Mouse (Mus musculus) heart, embryonic 14.5 days (tissue): ENCODE results near the gene Hlcs. TPM values are rescaled to one million over a fixed set of nuclear protein-coding genes. Genes with fewer than 3 reads are reported as not detected.

ENCODE experiments used
- ATAC-seq: fragments of 200-750 bp; cut with Nextera tagmentation; 2 replicates; pipeline ENCODE4 v1.8.0; 2017; ENCODE audit warnings: low read depth, moderate TSS enrichment; ENCODE audit not compliant: insufficient number of reproducible peaks, insufficient read depth, low FRiP score
- H3K27ac ChIP-seq, 2 experiments: fragments of 200-500 bp in 1 of 2; fragments of 300-500 bp in 1 of 2; sonication (generic) in 1 of 2; replicated peaks in 1 of 2; 2 replicates each; pipeline ENCODE4 v1.5.1; 2012 to 2014; ENCODE audit warnings: low read depth in 2 of 2, low read length in 2 of 2, control low read depth in 1 of 2, mild to moderate bottlenecking in 1 of 2, mixed read lengths in 1 of 2; ENCODE audit not compliant: control insufficient read depth in 1 of 2, insufficient read depth in 1 of 2
- H3K27me3 ChIP-seq: fragments of 300-500 bp; sonication (generic); 2 replicates; pipeline ENCODE4 v1.6.1; 2014; ENCODE audit warnings: mild to moderate bottlenecking, low read length, control low read depth; ENCODE audit not compliant: control insufficient read depth, insufficient read depth
- H3K36me3 ChIP-seq: fragments of 300-500 bp; sonication (generic); 2 replicates; pipeline ENCODE4 v1.6.1; 2014; ENCODE audit warnings: mild to moderate bottlenecking, control low read depth, low read length, mixed read lengths; ENCODE audit not compliant: control insufficient read depth, insufficient read depth
- H3K4me1 ChIP-seq, 2 experiments: fragments of 200-500 bp in 1 of 2; fragments of 300-500 bp in 1 of 2; sonication (generic) in 1 of 2; 2 replicates each; pipeline ENCODE4 v1.6.1; 2012 to 2014; ENCODE audit warnings: low read length in 2 of 2, control low read depth in 1 of 2, mixed read lengths in 1 of 2; ENCODE audit not compliant: control insufficient read depth in 2 of 2, insufficient read depth in 2 of 2
- H3K4me2 ChIP-seq: fragments of 300-500 bp; sonication (generic); 2 replicates; pipeline ENCODE4 v1.6.1; 2014; ENCODE audit warnings: mild to moderate bottlenecking, low read length
- H3K4me3 ChIP-seq, 2 experiments: fragments of 200-500 bp in 1 of 2; fragments of 300-500 bp in 1 of 2; sonication (generic) in 1 of 2; 2 replicates each; pipeline ENCODE4 v1.5.1; 2012 to 2014; ENCODE audit warnings: low read length in 2 of 2, mild to moderate bottlenecking in 2 of 2, control low read depth in 1 of 2, low read depth in 1 of 2, moderate library complexity in 1 of 2; ENCODE audit not compliant: control insufficient read depth in 1 of 2, insufficient read depth in 1 of 2
- H3K9ac ChIP-seq: fragments of 300-500 bp; sonication (generic); 2 replicates; pipeline ENCODE4 v1.6.1; 2014; ENCODE audit warnings: mild to moderate bottlenecking, low read length
- H3K9me3 ChIP-seq: fragments of 300-500 bp; sonication (generic); 2 replicates; pipeline ENCODE4 v1.6.1; 2016; ENCODE audit warnings: low read length, control low read depth; ENCODE audit not compliant: control insufficient read depth
- WGBS: fragments of 180-500 bp; shearing (Covaris S2); extraction: QIAGEN DNeasy Blood & Tissue Kit; methylation state at CpG from one replicate; pipeline ENCODE4 v1.1.7; 2014; 5-methylcytosine and 5-hydroxymethylcytosine counted together
- polyA plus RNA-seq: library from polyadenylated mRNA; unstranded; fragments of >200 nt; fragmentation: Nextera tagmentation; extraction: Ambion mirVana; gene quantifications from 2 replicates; pipeline ENCODE4 v1.2.1, GENCODE M21; 2014

Hlcs gene
- polyA plus RNA-seq, 1 experiment from 2014 or later: 8.1 TPM

- Histone ChIP-seq H3K4me2 (no peak overlapping the region), H3K27ac (no peak overlapping the region), H3K4me3 (no peak overlapping the region), H3K9ac (no peak overlapping the region), H3K4me1 (no peaks in the 10 kb centered on the region), H3K27me3 (no peaks in the 10 kb centered on the region), H3K36me3 (no peaks in the 10 kb centered on the region), H3K9me3 (no peaks in the 10 kb centered on the region)
- no peak for ATAC-seq
- 36% methylated on average over 5 of the region's 5 CpGs for WGBS
These were observed 22.3 kb upstream of the Hlcs start for GRCm38 (mm10) chr16:94335656-94336055.

GRCm38 (mm10) chr16:94331886-94332252 lies 18.5 kb upstream of the Hlcs start:
- H3K4me3 ChIP-seq: no peak overlapping the region
- no peak overlapping the region for H3K27ac ChIP-seq
- no peak for ATAC-seq
- peaks cover 3 to 15% of the 10 kb centered on the region in 2 experiments; a peak in 3 of 4 replicates for H3K4me1 ChIP-seq
- WGBS: 53% methylated on average over 5 of the region's 5 CpGs
- H3K9ac ChIP-seq: no peak overlapping the region
- H3K36me3 ChIP-seq: no peaks in the 10 kb centered on the region
- H3K9me3 ChIP-seq: no peaks in the 10 kb centered on the region
- H3K4me2 ChIP-seq: no peak overlapping the region
- H3K27me3 ChIP-seq: no peaks in the 10 kb centered on the region

- no peak overlapping the region for H3K9ac ChIP-seq
- H3K27me3 ChIP-seq: no peaks in the 10 kb centered on the region
- no peak overlapping the region for H3K4me3 ChIP-seq
- H3K4me1 ChIP-seq: peaks cover 3 to 15% of the 10 kb centered on the region in 2 experiments; a peak in 3 of 4 replicates
- no peak overlapping the region for H3K27ac ChIP-seq
- H3K36me3 ChIP-seq: no peaks in the 10 kb centered on the region
- no peak for ATAC-seq
- H3K4me2 ChIP-seq: no peak overlapping the region
- H3K9me3 ChIP-seq: no peaks in the 10 kb centered on the region
- WGBS: 74% methylated on average over 9 of the region's 9 CpGs
These were observed 18.0 kb upstream of the Hlcs start for GRCm38 (mm10) chr16:94331233-94331885.

- H3K4me1 ChIP-seq: peaks cover 3 to 15% of the 10 kb centered on the region in 2 experiments; a peak in 3 of 4 replicates
- ATAC-seq: no peak
These were observed 17.1 kb upstream of the Hlcs start for GRCm38 (mm10) chr16:94330429-94330828.

GRCm38 (mm10) chr16:94328881-94329867 lies 15.8 kb upstream of the Hlcs start:
- peak overlapping the region; percentile 60 for H3K9ac ChIP-seq
- peak overlapping the region; percentile 55 to 58 for H3K4me3 ChIP-seq
- no peaks in the 10 kb centered on the region for H3K27me3 ChIP-seq
- ATAC-seq: no peak
- peaks cover 3 to 15% of the 10 kb centered on the region in 2 experiments; a peak in 3 of 4 replicates for H3K4me1 ChIP-seq
- no peaks in the 10 kb centered on the region for H3K36me3 ChIP-seq
- WGBS: 19% methylated on average over 25 of the region's 25 CpGs
- H3K9me3 ChIP-seq: no peaks in the 10 kb centered on the region
- H3K4me2 ChIP-seq: peak overlapping the region; percentile 72
- H3K27ac ChIP-seq: no peak overlapping the region

More at GRCm38 (mm10) chr16:94330429-94330828, 17.1 kb upstream of the Hlcs start:
- no peak overlapping the region for H3K4me2 ChIP-seq
- no peak overlapping the region for H3K27ac ChIP-seq
- H3K27me3 ChIP-seq: no peaks in the 10 kb centered on the region
- no peaks in the 10 kb centered on the region for H3K9me3 ChIP-seq
- WGBS: 76% methylated on average over 5 of the region's 5 CpGs
- H3K36me3 ChIP-seq: no peaks in the 10 kb centered on the region
- H3K9ac ChIP-seq: no peak overlapping the region
- H3K4me3 ChIP-seq: no peak overlapping the region

GRCm38 (mm10) chr16:94327781-94328711 lies 14.7 kb upstream of the Hlcs start, which contains the start of gene Ripply3:
Gene Ripply3, plus strand, starts transcription at chr16:94328420.
- H3K27ac ChIP-seq: peak within 1 kb of the TSS; percentile 20 to 41; a peak in 1 of 4 replicates
- peak within 1 kb of the TSS; percentile 72 for H3K4me2 ChIP-seq
- H3K4me1 ChIP-seq: peaks cover 3 to 15% of the 10 kb centered on the region in 2 experiments; a peak in 3 of 4 replicates
- H3K9ac ChIP-seq: peak within 1 kb of the TSS; percentile 60
- no peaks in the 10 kb centered on the region for H3K36me3 ChIP-seq
- H3K9me3 ChIP-seq: no peaks in the 10 kb centered on the region
- no peaks in the 10 kb centered on the region for H3K27me3 ChIP-seq
- ATAC-seq: peak; percentile 40
- under 1% methylated on average over 63 of the region's 63 CpGs for WGBS
- peak within 1 kb of the TSS; percentile 55 to 58 for H3K4me3 ChIP-seq

GRCm38 (mm10) chr16:94326008-94326407 lies 12.6 kb upstream of the Hlcs start:
- no peak overlapping the region for H3K4me2 ChIP-seq
- WGBS: 82% methylated on average over 3 of the region's 3 CpGs
- H3K4me1 ChIP-seq: peaks cover 3 to 15% of the 10 kb centered on the region in 2 experiments; a peak in 3 of 4 replicates
- no peaks in the 10 kb centered on the region for H3K36me3 ChIP-seq
- H3K4me3 ChIP-seq: no peak overlapping the region
- H3K9me3 ChIP-seq: no peaks in the 10 kb centered on the region
- no peak overlapping the region for H3K9ac ChIP-seq
- H3K27me3 ChIP-seq: no peaks in the 10 kb centered on the region
- H3K27ac ChIP-seq: no peak overlapping the region
- no peak for ATAC-seq
